Mouse (Mus musculus): ENCODE results near the gene Abca13. TPM values are rescaled to one million over a fixed set of nuclear protein-coding genes. Genes with fewer than 3 reads are reported as not detected.

Gene Abca13
- polyA plus RNA-seq, 1 experiment, result 9.4 TPM

DNA sequence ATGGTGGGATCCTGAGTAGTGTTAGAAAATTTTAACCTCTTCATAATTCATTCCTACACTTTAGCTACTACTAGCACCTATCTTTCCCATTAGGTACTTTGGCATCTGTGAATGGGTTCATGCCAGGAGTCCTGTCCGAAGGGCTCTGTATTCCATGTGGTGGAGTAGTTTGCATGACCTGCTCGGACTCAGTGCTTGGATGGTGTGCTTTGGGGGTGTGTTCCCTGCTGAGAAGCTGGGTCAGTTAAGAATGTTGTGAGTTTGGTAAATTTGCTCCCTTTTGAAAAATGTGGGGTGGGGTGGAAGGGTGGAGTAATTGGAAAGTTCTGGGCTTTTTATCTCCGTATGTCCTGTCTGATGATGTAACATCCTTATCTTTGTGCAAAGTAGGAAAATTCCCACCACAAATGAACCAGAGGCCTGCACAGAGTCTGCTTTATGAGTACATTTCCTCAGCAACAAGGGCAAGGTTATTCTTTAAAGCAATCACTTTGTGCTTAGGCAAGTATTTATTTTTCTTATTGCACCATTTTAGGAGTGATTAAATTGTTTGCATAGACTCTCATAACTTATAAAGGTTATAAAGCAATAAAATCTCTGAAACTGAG is 475.0 kb downstream of the Abca13 start:
- no peak overlapping the region for H3K27ac ChIP-seq (ENCODE audit: control insufficient read depth, insufficient read depth, low read depth, low read length, poor library complexity)
- H3K4me3 ChIP-seq (replicated peaks; ENCODE audit: control insufficient read depth, low read depth, low read length), result no peak overlapping the region
- WGBS, result 72% methylated on average over 3 of the region's 3 CpGs
- H3K4me1 ChIP-seq (ENCODE audit: control insufficient read depth, insufficient read depth, low read length), result no peaks in the 10 kb centered on the region
- TF ChIP-seq CTCF (IDR thresholded peaks at IDR 0.05; ENCODE audit: control insufficient read depth, insufficient read depth, low read length) (no peak), POLR2A (IDR thresholded peaks at IDR 0.05; ENCODE audit: borderline replicate concordance, control insufficient read depth, low read depth, low read length) (no peak)

DNA sequence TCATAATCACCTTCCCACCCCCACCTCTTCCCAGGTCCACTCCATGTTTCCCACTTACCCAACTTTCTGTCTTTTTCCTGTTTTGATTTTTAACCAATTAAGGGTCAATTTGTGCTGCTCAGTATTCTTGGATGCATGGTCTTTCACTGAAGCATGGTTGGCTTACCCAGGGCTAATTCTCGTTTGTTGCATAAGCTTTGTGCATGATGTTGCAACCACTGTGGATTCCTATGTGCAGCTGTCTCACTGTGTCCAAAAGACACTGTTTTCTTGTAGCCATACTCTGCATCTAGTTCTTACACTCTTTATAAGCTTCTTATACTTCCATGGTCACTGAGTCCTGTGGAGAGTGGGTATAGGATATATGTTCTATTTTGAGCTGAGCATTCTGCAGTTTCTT is 477.7 kb downstream of the Abca13 start:
- Histone ChIP-seq H3K4me3 (replicated peaks; ENCODE audit: control insufficient read depth, low read depth, low read length) (no peak overlapping the region), H3K27ac (ENCODE audit: control insufficient read depth, insufficient read depth, low read depth, low read length, poor library complexity) (no peak overlapping the region), H3K4me1 (ENCODE audit: control insufficient read depth, insufficient read depth, low read length) (no peaks in the 10 kb centered on the region)
- 34% methylated on average over 1 of the region's 1 CpGs for WGBS
- TF ChIP-seq POLR2A (IDR thresholded peaks at IDR 0.05; ENCODE audit: borderline replicate concordance, control insufficient read depth, low read depth, low read length) (no peak), CTCF (IDR thresholded peaks at IDR 0.05; ENCODE audit: control insufficient read depth, insufficient read depth, low read length) (no peak)

DNA sequence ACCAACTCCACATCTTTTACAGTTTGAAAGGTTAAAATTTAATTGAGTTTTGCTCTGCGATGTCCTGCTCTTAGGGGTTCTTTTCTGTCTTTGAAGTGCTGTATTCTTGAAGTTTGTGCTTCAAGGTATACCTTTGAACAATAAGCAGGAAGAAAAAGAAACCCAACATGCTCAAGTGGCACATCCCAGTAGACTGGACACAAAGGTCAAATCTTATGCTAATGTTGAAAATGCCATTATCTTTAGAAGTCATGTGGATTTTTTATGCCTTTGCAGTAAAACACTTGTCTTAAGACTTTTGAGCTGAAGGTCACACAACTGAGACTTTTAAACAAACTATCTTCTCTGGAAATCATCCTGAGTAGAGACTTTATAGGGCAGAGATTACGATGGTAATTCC is 493.2 kb downstream of the Abca13 start:
- TF ChIP-seq CTCF (IDR thresholded peaks at IDR 0.05; ENCODE audit: control insufficient read depth, insufficient read depth, low read length) (no peak), POLR2A (IDR thresholded peaks at IDR 0.05; ENCODE audit: borderline replicate concordance, control insufficient read depth, low read depth, low read length) (no peak)
- WGBS, result 80% methylated on average over 2 of the region's 2 CpGs
- H3K4me1 ChIP-seq (ENCODE audit: control insufficient read depth, insufficient read depth, low read length), result no peaks in the 10 kb centered on the region
- no peak overlapping the region for H3K27ac ChIP-seq (ENCODE audit: control insufficient read depth, insufficient read depth, low read depth, low read length, poor library complexity)
- H3K4me3 ChIP-seq (replicated peaks; ENCODE audit: control insufficient read depth, low read depth, low read length), result no peak overlapping the region

DNA sequence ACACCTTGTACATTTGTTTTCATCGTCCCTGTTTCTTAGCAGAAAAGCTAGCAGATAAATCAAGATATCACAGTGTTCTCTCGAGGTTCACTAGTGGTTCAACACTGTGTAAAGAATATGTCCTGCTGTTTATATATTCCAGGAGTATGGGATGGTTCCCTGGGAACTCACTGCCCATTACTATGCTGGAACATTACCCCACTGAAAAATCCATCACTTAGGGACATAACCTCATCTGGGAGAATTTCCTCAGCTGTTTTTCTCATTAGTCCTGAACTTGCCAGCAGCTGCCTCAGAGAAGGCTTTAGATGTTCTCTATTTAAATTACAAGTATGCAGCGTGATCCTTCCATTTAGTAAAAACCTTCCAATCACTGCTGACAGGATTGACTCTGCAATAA is 513.4 kb downstream of the Abca13 start:
- WGBS, result 68% methylated on average over 3 of the region's 3 CpGs
- no peaks in the 10 kb centered on the region; the same call in 1 of the 2 replicates for H3K4me1 ChIP-seq (ENCODE audit: control insufficient read depth, insufficient read depth, low read length)

DNA sequence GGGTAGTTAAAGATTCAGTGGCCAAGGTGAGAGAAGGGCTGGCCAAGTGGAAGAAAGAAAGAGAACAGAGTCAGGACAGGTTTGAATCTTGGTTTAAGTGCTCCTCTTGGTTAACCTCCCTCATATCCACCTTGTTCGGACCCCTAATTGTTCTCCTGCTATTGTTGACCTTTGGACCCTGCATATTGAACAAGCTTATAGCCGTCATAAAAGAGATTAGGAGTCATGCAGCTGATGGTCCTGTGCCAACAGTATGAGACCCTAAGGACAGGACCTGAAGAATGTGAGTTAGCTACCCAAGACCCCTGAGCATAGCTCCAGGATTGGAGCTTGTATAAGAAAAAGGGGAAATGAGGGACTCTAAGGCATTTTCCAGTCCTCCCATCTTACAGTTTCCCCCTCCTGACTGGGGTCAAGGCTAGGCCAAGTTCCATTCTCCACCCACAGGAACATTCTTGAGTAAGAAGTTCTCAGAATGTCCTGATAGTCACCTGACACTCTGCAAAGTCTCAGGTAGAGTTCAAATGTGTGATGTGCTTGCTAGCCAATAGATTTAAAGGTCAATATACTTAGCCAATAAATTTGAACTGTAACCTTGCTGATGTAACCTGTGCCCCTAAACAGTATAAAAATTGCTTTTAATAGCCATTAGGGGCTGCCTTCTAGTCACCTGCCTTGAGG is 536.2 kb downstream of the Abca13 start:
- Histone ChIP-seq H3K4me1 (ENCODE audit: control insufficient read depth, insufficient read depth, low read length) (no peaks in the 10 kb centered on the region), H3K27ac (ENCODE audit: control insufficient read depth, insufficient read depth, low read depth, low read length, poor library complexity) (no peak overlapping the region), H3K4me3 (replicated peaks; ENCODE audit: control insufficient read depth, low read depth, low read length) (no peak overlapping the region)
- TF ChIP-seq CTCF (IDR thresholded peaks at IDR 0.05; ENCODE audit: control insufficient read depth, insufficient read depth, low read length), result no peak
- TF ChIP-seq POLR2A (IDR thresholded peaks at IDR 0.05; ENCODE audit: borderline replicate concordance, control insufficient read depth, low read depth, low read length), result no peak
- WGBS, result 69% methylated on average over 2 of the region's 2 CpGs

More for the DNA sequence above, 513.4 kb downstream of the Abca13 start:
- Histone ChIP-seq H3K4me3 (replicated peaks; ENCODE audit: control insufficient read depth, low read depth, low read length) (no peak overlapping the region), H3K27ac (ENCODE audit: control insufficient read depth, insufficient read depth, low read depth, low read length, poor library complexity) (no peak overlapping the region)
- no peak for TF ChIP-seq CTCF (IDR thresholded peaks at IDR 0.05; ENCODE audit: control insufficient read depth, insufficient read depth, low read length)
- TF ChIP-seq POLR2A (IDR thresholded peaks at IDR 0.05; ENCODE audit: borderline replicate concordance, control insufficient read depth, low read depth, low read length), result no peak

DNA sequence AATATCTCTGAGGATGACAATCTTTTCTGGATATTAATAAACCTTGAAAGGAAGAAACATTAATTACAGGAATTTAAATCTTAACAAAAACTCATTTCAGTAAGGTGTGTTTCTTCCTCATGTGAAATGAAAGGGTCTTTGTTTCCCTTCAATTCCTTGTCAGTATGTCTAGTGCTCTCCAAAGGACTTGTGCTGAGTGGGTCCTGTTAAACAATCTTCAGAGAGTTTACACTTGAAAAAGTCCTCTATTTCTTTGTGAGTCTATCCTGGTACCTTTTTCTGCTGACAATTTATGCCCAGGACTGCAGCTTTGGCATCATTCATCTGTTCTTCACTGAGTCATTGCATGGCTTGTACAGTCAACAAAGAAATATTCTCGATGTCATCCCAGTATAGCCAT is 539.6 kb downstream of the Abca13 start:
- no peaks in the 10 kb centered on the region for H3K4me1 ChIP-seq (ENCODE audit: control insufficient read depth, insufficient read depth, low read length)
- H3K4me3 ChIP-seq (replicated peaks; ENCODE audit: control insufficient read depth, low read depth, low read length), result no peak overlapping the region
- H3K27ac ChIP-seq (ENCODE audit: control insufficient read depth, insufficient read depth, low read depth, low read length, poor library complexity), result no peak overlapping the region
- whole genome bisulfite sequencing, result 83% methylated on average over 1 of the region's 1 CpGs
- TF ChIP-seq CTCF (IDR thresholded peaks at IDR 0.05; ENCODE audit: control insufficient read depth, insufficient read depth, low read length) (no peak), POLR2A (IDR thresholded peaks at IDR 0.05; ENCODE audit: borderline replicate concordance, control insufficient read depth, low read depth, low read length) (no peak)

Other genes starting within 250 kb of the Abca13 start
- 0.38 and 0.45 TPM in 2 replicates for gene Pkd1l1, start 218.7 kb upstream of the Abca13 start, polyA plus RNA-seq (2011; ENCODE audit: insufficient read depth, insufficient read length, low replicate concordance, missing spikeins)
- gene Hus1, start 180.8 kb upstream of the Abca13 start, polyA plus RNA-seq (2011; ENCODE audit: insufficient read depth, insufficient read length, low replicate concordance, missing spikeins), result 4.0 and 7.6 TPM in 2 replicates
- gene Gm11992, start 143.3 kb upstream of the Abca13 start, polyA plus RNA-seq (2011; ENCODE audit: insufficient read depth, insufficient read length, low replicate concordance, missing spikeins), result not detected in 2 replicates
- not detected in 2 replicates for gene Sun3, start 143.0 kb upstream of the Abca13 start, polyA plus RNA-seq (2011; ENCODE audit: insufficient read depth, insufficient read length, low replicate concordance, missing spikeins)
- 3.0 and 11.9 TPM in 2 replicates for gene Upp1, start 73.8 kb upstream of the Abca13 start, polyA plus RNA-seq (2011; ENCODE audit: insufficient read depth, insufficient read length, low replicate concordance, missing spikeins)